Mouse (Mus musculus) thymus, postnatal 14 days (tissue): ENCODE measurements around the gene Mlf2.
A peak's percentile ranks its signal among the peaks of the same experiment; 100 is the strongest.
"Not testable (repeated sequence)": the region's sequence is repeated elsewhere in the genome, so short reads cannot be mapped to it uniquely, and the experiment has no call there.

ENCODE experiments used
- DNase-seq: peaks from one replicate; pipeline ENCODE4 v3.0.0; 2021

Mlf2 gene

GRCm38 (mm10) chr6:124930754-124931524, at the start of gene Mlf2:
TSS of gene Mlf2 (plus strand) at chr6:124931386.
- DNase-seq, result peak; percentile 99

GRCm38 (mm10) chr6:124881821-124882220, 49.4 kb upstream of the Mlf2 start:
- DNase-seq, result no peak

- DNase-seq, result no peak
These were observed 47.8 kb upstream of the Mlf2 start for GRCm38 (mm10) chr6:124883351-124883750.

GRCm38 (mm10) chr6:124884714-124885500, 46.3 kb upstream of the Mlf2 start:
- DNase-seq, result peak; percentile 87

- peak; percentile 71 for DNase-seq
These were observed 45.2 kb upstream of the Mlf2 start for GRCm38 (mm10) chr6:124885956-124886381.

GRCm38 (mm10) chr6:124887986-124888385, 43.2 kb upstream of the Mlf2 start, which contains the start of gene Cd4:
TSS of gene Cd4 (minus strand) at chr6:124888221.
- peak; percentile 73 for DNase-seq

GRCm38 (mm10) chr6:124888555-124889125, 42.5 kb upstream of the Mlf2 start:
- DNase-seq, result peak; percentile 60

GRCm38 (mm10) chr6:124890997-124891396, 40.2 kb upstream of the Mlf2 start:
- DNase-seq, result peak; percentile 31

GRCm38 (mm10) chr6:124894113-124894512, 37.1 kb upstream of the Mlf2 start:
- not testable (repeated sequence) for DNase-seq

- DNase-seq, result peak; percentile 54
These were observed 32.8 kb upstream of the Mlf2 start for GRCm38 (mm10) chr6:124898359-124898758.

- DNase-seq, result peak; percentile 92
These were observed 31.0 kb upstream of the Mlf2 start for GRCm38 (mm10) chr6:124900056-124900800.

GRCm38 (mm10) chr6:124900801-124901480, 30.2 kb upstream of the Mlf2 start:
- DNase-seq, result peak; percentile 55

- DNase-seq, result peak; percentile 50
These were observed 29.3 kb upstream of the Mlf2 start for GRCm38 (mm10) chr6:124901851-124902250.

GRCm38 (mm10) chr6:124903580-124904151, 27.5 kb upstream of the Mlf2 start:
- DNase-seq, result peak; percentile 99

GRCm38 (mm10) chr6:124904161-124904981, 26.8 kb upstream of the Mlf2 start:
- peak; percentile 75 for DNase-seq

- no peak for DNase-seq
These were observed 26.0 kb upstream of the Mlf2 start for GRCm38 (mm10) chr6:124904991-124905860.

- no peak for DNase-seq
These were observed 23.4 kb upstream of the Mlf2 start for GRCm38 (mm10) chr6:124907767-124908166.

- no peak for DNase-seq
These were observed 21.2 kb upstream of the Mlf2 start for GRCm38 (mm10) chr6:124910032-124910431.

GRCm38 (mm10) chr6:124911533-124912218, 19.5 kb upstream of the Mlf2 start, which contains the start of gene Lag3:
TSS of gene Lag3 (minus strand) at chr6:124911705.
- peak; percentile 77 for DNase-seq
